Mouse (Mus musculus) embryonic facial prominence, embryonic 11.5 days (tissue): ENCODE measurements around the gene Dus2. TPM values are rescaled to one million over a fixed set of nuclear protein-coding genes. Genes with fewer than 3 reads are reported as not detected.

Experiments used
- ATAC-seq: fragments of 200-750 bp; cut with Nextera tagmentation; replicated peaks from 2 replicates; pipeline ENCODE4 v1.8.0; 2017; ENCODE audit warnings: low read depth; ENCODE audit not compliant: insufficient number of reproducible peaks, low FRiP score, low TSS enrichment
- DNase-seq: peaks from one replicate; pipeline ENCODE4 v3.0.0-alpha.2; 2015; ENCODE audit warnings: low spot score
- H3K27ac ChIP-seq: fragments of 300-500 bp; sonication (generic); replicated peaks from 2 replicates; pipeline ENCODE4 v1.5.1; 2014; ENCODE audit warnings: mild to moderate bottlenecking, low read depth, low read length, control low read depth
- H3K27me3 ChIP-seq: fragments of 300-500 bp; sonication (generic); 2 replicates; pipeline ENCODE4 v1.6.1; 2014; ENCODE audit warnings: mild to moderate bottlenecking, low read length, moderate library complexity, mixed read lengths; ENCODE audit not compliant: control insufficient read depth, insufficient read depth
- H3K36me3 ChIP-seq: fragments of 300-500 bp; sonication (generic); replicated peaks from 2 replicates; pipeline ENCODE4 v1.6.1; 2014; ENCODE audit warnings: low read depth, mild to moderate bottlenecking, low read length, moderate library complexity, mixed read lengths; ENCODE audit not compliant: control insufficient read depth, insufficient read depth
- H3K4me1 ChIP-seq: fragments of 300-500 bp; sonication (generic); 2 replicates; pipeline ENCODE4 v1.6.1; 2014; ENCODE audit warnings: low read length, mixed read lengths; ENCODE audit not compliant: control insufficient read depth, insufficient read depth
- H3K4me2 ChIP-seq: fragments of 300-500 bp; sonication (generic); 2 replicates; pipeline ENCODE4 v1.6.1; 2014; ENCODE audit warnings: low read depth, mild to moderate bottlenecking, control low read depth, low read length, moderate library complexity
- H3K4me3 ChIP-seq: fragments of 300-500 bp; sonication (generic); 2 replicates; pipeline ENCODE4 v1.5.1; 2014; ENCODE audit warnings: low read depth, low read length, control low read depth
- H3K9ac ChIP-seq: fragments of 300-500 bp; sonication (generic); replicated peaks from 2 replicates; pipeline ENCODE4 v1.6.1; 2014; ENCODE audit warnings: mild to moderate bottlenecking, control low read depth, low read length
- H3K9me3 ChIP-seq: fragments of 300-500 bp; sonication (generic); replicated peaks from 2 replicates; pipeline ENCODE4 v1.6.1; 2016; ENCODE audit warnings: mild to moderate bottlenecking, low read length, inconsistent platforms, mixed read lengths; ENCODE audit not compliant: control insufficient read depth
- WGBS: fragments of 180-500 bp; shearing (Covaris S2); extraction: QIAGEN DNeasy Blood & Tissue Kit; methylation state at CpG from one replicate; pipeline ENCODE4 v1.1.7; 2014; 5-methylcytosine and 5-hydroxymethylcytosine counted together
- polyA plus RNA-seq: library from polyadenylated mRNA; unstranded; fragments of >200 nt; fragmentation: Nextera tagmentation; extraction: Ambion mirVana; gene quantifications from 2 replicates; pipeline ENCODE4 v1.2.1, GENCODE M21; 2014

The Dus2 gene
- polyA plus RNA-seq, 1 experiment from 2014 or later = 17.0 TPM

DNA sequence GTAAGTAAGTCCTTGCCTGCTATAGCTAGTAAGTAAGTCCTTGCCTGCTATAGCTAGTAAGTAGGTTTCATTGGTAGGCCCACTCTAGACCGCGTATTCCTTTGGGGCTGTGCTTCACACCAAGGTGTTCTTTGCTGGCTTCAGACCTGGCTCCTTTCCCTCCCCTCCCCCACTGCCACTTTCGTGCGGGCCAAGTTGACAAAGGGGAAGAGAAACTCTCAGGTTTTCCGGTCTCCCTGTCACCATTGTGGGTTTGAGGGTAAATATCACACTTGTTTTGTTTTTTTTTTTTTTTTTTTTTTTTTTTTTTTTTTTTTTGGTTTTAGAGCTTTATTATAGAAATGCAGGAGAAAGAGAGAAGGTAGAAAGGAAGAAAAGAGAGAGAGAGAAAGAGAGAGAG lies 1.4 kb downstream of the Dus2 start:
- H3K27ac ChIP-seq = no peak overlapping the region
- no peaks in the 10 kb centered on the region for H3K36me3 ChIP-seq
- H3K4me1 ChIP-seq = no peaks in the 10 kb centered on the region
- no peaks in the 10 kb centered on the region for H3K27me3 ChIP-seq
- no peak for DNase-seq
- no peak overlapping the region for H3K4me3 ChIP-seq
- 69% methylated on average over 5 of the region's 5 CpGs for WGBS
- H3K9ac ChIP-seq = no peak overlapping the region
- H3K4me2 ChIP-seq = no peak overlapping the region
- H3K9me3 ChIP-seq = no peaks in the 10 kb centered on the region
- ATAC-seq = no peak

DNA sequence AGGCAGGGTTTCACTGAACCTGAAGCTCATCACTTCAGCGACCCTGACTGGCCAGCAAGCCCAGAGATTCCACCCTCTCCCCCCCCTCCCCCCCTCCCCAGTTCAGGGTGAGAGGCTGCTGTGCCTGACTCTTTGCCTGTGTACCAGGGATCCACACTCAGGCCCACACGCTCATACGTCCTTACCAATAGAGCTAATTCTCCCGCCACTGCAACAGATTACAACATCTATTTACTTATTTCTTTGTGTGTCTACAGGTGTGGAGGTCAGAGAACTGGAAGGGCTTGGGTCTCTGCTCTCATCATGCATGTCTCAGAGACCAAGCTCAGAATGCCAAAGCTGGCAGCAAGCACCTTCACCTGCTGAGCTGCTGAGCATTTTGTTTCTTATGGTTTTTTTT lies 2.1 kb downstream of the Dus2 start:
- DNase-seq = no peak
- Histone ChIP-seq H3K9ac (no peak overlapping the region), H3K4me1 (no peaks in the 10 kb centered on the region)

DNA sequence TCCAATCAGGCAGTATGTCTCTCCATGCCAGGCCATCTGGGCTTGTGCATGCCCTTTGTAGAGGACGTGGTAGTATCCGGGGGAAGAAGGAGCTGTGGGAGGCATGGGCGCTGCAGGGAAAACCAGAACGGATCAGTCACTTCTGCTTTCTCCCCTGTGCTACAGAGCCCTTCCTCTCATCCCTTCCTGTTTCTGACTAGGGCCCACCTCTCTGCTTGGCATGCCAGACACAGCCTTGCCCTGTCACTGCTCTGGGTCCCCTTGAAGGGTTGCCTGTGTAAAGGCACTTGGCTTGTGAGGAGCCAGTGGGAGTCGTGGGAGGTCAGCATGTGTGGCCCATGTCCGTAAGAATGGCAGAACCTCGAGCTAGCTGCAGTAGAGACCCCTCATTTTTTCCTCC lies 5.2 kb downstream of the Dus2 start:
- no peak for DNase-seq
- Histone ChIP-seq H3K36me3 (no peaks in the 10 kb centered on the region), H3K9ac (no peak overlapping the region), H3K4me1 (no peaks in the 10 kb centered on the region), H3K4me3 (no peak overlapping the region), H3K4me2 (no peak overlapping the region), H3K27ac (no peak overlapping the region), H3K27me3 (no peaks in the 10 kb centered on the region), H3K9me3 (no peaks in the 10 kb centered on the region)
- 80% methylated on average over 7 of the region's 7 CpGs for WGBS
- ATAC-seq = no peak

More for the DNA sequence above, 2.1 kb downstream of the Dus2 start:
- H3K27ac ChIP-seq = no peak overlapping the region
- 66% methylated on average over 4 of the region's 4 CpGs for WGBS
- ATAC-seq = no peak
- no peaks in the 10 kb centered on the region for H3K36me3 ChIP-seq
- no peaks in the 10 kb centered on the region for H3K9me3 ChIP-seq
- no peaks in the 10 kb centered on the region for H3K27me3 ChIP-seq
- H3K4me2 ChIP-seq = no peak overlapping the region
- no peak overlapping the region for H3K4me3 ChIP-seq

DNA sequence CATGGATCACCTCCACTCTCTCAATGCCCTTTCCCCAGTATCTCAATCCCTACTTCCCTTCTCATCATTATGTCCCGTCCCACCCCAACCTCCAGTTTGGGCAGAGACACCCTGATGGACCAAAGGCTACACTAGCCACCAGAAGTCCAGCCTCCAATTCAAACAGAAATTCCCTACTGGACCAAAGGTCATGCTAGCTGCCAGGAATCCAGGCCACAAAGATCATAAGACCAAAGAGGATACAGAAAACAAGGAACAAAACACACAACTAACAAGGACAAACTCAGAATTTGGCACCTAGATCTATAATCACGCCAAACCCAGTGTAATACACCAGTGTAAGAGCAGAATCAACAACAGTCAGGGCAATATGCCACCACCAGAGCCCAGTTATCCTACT lies 7.8 kb downstream of the Dus2 start:
- no peak for DNase-seq
- H3K4me2 ChIP-seq = no peak overlapping the region
- H3K4me3 ChIP-seq = no peak overlapping the region
- ATAC-seq = no peak
- no peaks in the 10 kb centered on the region for H3K36me3 ChIP-seq
- 84% methylated on average over 2 of the region's 2 CpGs for WGBS
- no peaks in the 10 kb centered on the region for H3K27me3 ChIP-seq
- no peaks in the 10 kb centered on the region for H3K9me3 ChIP-seq
- no peaks in the 10 kb centered on the region for H3K4me1 ChIP-seq
- no peak overlapping the region for H3K27ac ChIP-seq
- H3K9ac ChIP-seq = no peak overlapping the region

DNA sequence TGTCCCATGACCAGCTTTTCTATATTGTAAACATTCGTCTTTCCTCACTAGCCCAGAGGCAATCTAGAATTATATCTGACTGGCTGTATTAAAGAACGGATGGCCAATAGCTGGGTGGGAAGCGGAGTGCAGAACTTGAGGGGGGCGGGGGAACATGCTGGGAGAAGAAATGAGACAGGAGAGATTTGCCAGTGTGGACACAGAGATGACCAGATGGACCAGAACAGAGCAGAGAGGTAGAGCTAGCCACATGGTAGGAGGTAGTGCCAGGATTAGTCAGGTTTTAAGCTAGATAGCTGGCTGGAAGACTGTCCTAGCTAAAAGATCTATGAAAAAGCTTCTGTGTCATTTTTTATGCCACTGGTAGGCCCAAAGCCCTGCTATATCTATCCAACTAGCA lies 10.8 kb downstream of the Dus2 start:
- H3K36me3 ChIP-seq = no peaks in the 10 kb centered on the region
- H3K9me3 ChIP-seq = no peaks in the 10 kb centered on the region
- no peak overlapping the region for H3K4me2 ChIP-seq
- ATAC-seq (no peak), DNase-seq (no peak)
- H3K27me3 ChIP-seq = no peaks in the 10 kb centered on the region
- WGBS = 84% methylated on average over 4 of the region's 4 CpGs
- H3K9ac ChIP-seq = no peak overlapping the region
- no peaks in the 10 kb centered on the region for H3K4me1 ChIP-seq
- H3K27ac ChIP-seq = no peak overlapping the region
- no peak overlapping the region for H3K4me3 ChIP-seq

DNA sequence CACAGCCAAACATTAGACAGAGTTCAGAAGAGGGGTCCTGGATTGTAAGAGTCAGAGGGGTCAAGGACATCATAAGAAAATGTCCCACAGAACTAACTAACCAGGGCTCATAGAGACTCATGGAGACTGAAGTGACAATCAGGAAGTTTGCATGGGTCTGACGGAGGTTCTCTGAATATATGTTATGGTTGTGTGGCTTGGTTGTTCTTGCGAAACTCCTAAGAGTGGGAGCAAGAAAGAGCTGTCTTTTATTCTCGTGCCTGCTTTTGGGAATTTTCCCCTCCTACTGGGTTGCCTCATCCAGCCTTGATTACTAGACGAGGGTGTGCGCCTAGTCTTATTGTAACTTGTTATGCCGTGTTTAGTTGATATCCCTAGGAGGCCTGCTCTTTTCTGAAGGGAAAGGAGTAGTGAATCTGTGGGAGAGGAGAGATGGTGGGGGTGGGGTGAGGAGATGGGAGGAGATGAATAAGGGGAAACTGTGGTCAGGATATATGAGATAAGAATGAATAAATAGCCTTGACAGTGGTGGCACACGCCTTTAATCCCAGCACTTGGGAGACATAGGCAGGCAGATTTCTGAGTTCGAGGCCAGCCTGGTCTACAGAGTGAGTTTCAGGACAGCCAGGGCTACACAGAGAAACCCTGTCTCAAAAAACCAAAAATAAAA lies 13.5 kb downstream of the Dus2 start:
- H3K9ac ChIP-seq = no peak overlapping the region
- no peak overlapping the region for H3K4me3 ChIP-seq
- no peak for ATAC-seq
- H3K27ac ChIP-seq = no peak overlapping the region
- no peaks in the 10 kb centered on the region for H3K36me3 ChIP-seq
- no peaks in the 10 kb centered on the region for H3K9me3 ChIP-seq
- DNase-seq = no peak
- H3K27me3 ChIP-seq = no peaks in the 10 kb centered on the region
- WGBS = 80% methylated on average over 8 of the region's 8 CpGs
- H3K4me1 ChIP-seq = no peaks in the 10 kb centered on the region
- no peak overlapping the region for H3K4me2 ChIP-seq

DNA sequence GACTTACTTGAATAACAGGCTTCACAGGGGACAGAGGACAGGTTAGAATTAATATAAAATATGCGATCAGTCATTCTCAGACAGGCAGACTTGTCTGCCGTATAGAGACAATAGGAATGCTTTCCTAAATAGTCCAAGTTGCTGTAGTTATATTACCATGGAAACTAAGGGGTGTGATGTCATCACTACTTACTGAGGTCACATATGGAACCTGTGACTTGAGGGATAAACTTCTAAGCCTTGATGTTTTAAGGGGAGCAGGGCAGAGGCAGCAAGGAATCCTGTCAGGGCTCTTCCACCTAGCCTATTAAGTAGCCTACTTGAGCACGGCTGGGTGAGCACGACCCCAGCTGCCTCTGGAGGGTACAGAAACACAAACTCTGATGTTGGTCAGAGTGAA lies 14.7 kb downstream of the Dus2 start, which contains the start of gene Dpep2nb:
TSS of gene Dpep2nb (minus strand) at position 101 of the 400 bp plus-strand sequence.
- Histone ChIP-seq H3K9me3 (no peaks in the 10 kb centered on the region), H3K27ac (no peak within 1 kb of the TSS), H3K4me1 (no peaks in the 10 kb centered on the region), H3K9ac (no peak within 1 kb of the TSS), H3K4me2 (no peak within 1 kb of the TSS), H3K27me3 (no peaks in the 10 kb centered on the region), H3K4me3 (no peak within 1 kb of the TSS), H3K36me3 (peaks cover 3% of the 10 kb centered on the region; the same call in 1 of the 2 replicates)
- ATAC-seq (no peak), DNase-seq (no peak)
- 78% methylated on average over 4 of the region's 4 CpGs for WGBS

DNA sequence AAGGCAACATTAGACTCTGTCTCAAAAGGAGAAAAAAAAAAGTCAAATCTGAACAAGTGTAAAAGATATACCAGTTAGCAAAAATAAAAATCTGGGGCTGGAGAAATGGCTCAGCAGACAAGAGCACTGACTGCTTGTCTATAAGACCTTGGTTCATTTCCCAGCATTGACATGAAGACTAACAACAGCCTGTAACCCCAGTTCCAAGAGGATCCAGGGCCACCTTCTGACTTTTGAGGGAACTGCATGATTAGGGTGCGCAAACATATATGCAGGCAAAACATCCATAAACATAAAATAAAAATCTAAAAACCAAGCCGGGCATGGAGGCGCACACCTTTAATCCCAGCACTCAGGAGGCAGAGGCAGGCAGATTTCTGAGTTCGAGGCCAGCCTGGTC lies 15.3 kb downstream of the Dus2 start:
- H3K9me3 ChIP-seq = no peaks in the 10 kb centered on the region
- no peak overlapping the region for H3K9ac ChIP-seq
- H3K4me2 ChIP-seq = no peak overlapping the region
- H3K27ac ChIP-seq = no peak overlapping the region
- DNase-seq (no peak), ATAC-seq (no peak)
- H3K36me3 ChIP-seq = peaks cover 3% of the 10 kb centered on the region; the same call in 1 of the 2 replicates
- H3K4me1 ChIP-seq = no peaks in the 10 kb centered on the region
- no peaks in the 10 kb centered on the region for H3K27me3 ChIP-seq
- no peak overlapping the region for H3K4me3 ChIP-seq
- 89% methylated on average over 4 of the region's 4 CpGs for WGBS
